Mouse (Mus musculus) R1 (cell line): ENCODE results near the gene Zfp934.
"Not testable (repeated sequence)": the region's sequence is repeated elsewhere in the genome, so short reads cannot be mapped to it uniquely, and the experiment has no call there.

Experiments used
- DNase-seq: peaks from one replicate; pipeline ENCODE4 v3.0.0-alpha.2; 2018; ENCODE audit warnings: low read depth, low spot score

The Zfp934 gene

GRCm38 (mm10) chr13:62571099-62571498 lies at the start of gene Zfp934:
Zfp934 (minus strand) TSS chr13:62571199.
- not testable (repeated sequence) for DNase-seq

- not testable (repeated sequence) for DNase-seq
Observed at GRCm38 (mm10) chr13:62617449-62617848, 46.5 kb upstream of the Zfp934 start.

DNA sequence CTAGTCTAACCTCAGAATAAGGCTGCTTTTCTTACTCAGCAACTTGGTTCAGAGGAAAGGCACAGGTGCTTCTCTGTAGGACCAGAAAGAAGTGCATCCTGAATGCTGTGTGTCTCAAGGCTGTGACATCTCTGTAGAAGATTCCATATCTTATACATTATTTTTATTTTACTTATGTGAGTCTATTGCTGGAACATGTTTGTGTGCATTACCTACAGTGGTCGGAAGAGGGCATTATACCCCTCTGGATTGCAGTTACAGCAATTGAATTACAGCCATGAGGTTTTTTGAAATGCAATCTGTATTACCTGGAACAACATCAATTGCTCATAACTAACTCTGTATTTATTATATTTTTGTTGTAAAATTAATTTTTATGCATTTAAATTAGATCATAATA lies 9.3 kb downstream of the Zfp934 start:
- not testable (repeated sequence) for DNase-seq

GRCm38 (mm10) chr13:62558189-62559110 lies 12.5 kb downstream of the Zfp934 start, which contains the start of gene Zfp935:
Zfp935 (minus strand) TSS chr13:62558511.
- peak; percentile 55 for DNase-seq

DNA sequence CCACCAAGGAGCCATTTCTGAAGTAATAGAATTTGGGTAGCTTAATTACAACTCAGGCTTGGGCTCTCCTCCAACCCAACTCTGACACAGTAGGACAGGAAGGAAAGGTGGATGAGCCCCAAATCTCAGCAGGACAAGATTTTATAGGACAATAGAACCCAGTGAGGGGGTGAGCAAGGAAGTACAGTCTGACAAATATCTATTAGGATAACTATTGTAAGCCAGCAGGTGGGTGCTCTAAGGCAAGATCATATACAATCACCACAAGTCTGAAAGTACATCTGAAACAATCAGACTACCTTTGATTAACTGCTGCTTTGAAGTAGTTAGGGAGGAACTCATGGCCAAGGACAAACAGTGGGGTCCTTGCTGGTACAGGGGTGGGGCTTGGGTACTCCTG lies 40.9 kb downstream of the Zfp934 start:
- peak; percentile 80 for DNase-seq

- peak; percentile 96 for DNase-seq
Observed at GRCm38 (mm10) chr13:62510641-62511420, 60.2 kb downstream of the Zfp934 start.

DNA sequence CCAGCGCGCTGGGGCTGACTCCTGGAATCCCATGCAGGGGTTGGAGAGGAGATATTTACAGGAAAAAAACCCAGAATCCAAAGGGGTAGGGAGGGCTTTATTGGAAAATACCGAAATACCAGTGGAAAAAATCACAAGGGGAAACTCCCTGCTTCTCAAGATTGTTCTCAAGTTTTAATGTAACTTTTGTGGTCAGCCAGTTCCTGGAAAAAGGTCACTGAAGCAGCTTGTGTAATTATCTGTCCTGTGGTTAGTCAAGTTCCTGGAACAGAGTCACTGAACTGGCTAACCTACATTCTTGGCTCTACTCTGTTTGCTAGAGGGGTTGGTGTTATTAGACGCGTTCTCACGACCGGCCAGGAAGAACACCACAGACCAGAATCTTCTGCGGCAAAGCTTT lies 98.3 kb downstream of the Zfp934 start:
- DNase-seq: not testable (repeated sequence)

- DNase-seq: peak; percentile 80
Observed at GRCm38 (mm10) chr13:62469947-62470346, 101.1 kb downstream of the Zfp934 start.

- DNase-seq: peak; percentile 97
Observed at GRCm38 (mm10) chr13:62466424-62467334, 104.3 kb downstream of the Zfp934 start, which contains the start of gene Gm49359. Gm49359 (minus strand) TSS chr13:62466832.
